Mouse (Mus musculus): ENCODE results near the gene Rhobtb1. TPM values are rescaled to one million over a fixed set of nuclear protein-coding genes. Genes with fewer than 3 reads are reported as not detected.

Rhobtb1 gene
- polyA plus RNA-seq, 1 experiment: 4.6 TPM

DNA sequence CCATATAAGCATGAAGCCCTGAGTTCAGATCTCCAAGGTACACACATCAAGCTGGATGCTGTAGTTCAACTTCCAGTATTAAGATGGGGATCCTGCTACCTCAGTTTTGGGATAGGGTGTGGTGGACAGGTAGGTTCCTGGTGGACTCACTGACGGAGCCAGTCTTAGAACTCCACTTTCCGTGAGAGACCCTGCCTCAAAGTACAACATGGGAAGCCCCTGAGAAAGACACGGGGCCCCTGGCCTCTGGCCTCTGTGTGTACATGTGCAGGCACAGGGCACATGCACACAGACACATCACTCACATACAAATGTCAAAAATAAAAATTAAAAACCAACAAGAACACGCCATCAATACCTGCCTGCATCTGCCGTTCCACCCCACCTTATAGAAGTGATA, 74.2 kb downstream of the Rhobtb1 start:
- Histone ChIP-seq H3K27ac (ENCODE audit: insufficient read depth, low read length) (no peak overlapping the region), H3K4me1 (ENCODE audit: control insufficient read depth, insufficient read depth, low read length) (peaks cover 2% of the 10 kb centered on the region; the same call in 1 of the 2 replicates), H3K4me3 (ENCODE audit: insufficient read depth, low read length) (no peak overlapping the region)
- no peak for TF ChIP-seq CTCF (IDR thresholded peaks at IDR 0.05; ENCODE audit: extremely low read depth, insufficient read depth, low read length)
- no peak for TF ChIP-seq POLR2A (IDR thresholded peaks at IDR 0.05; ENCODE audit: extremely low read depth, insufficient read depth, low read length)

DNA sequence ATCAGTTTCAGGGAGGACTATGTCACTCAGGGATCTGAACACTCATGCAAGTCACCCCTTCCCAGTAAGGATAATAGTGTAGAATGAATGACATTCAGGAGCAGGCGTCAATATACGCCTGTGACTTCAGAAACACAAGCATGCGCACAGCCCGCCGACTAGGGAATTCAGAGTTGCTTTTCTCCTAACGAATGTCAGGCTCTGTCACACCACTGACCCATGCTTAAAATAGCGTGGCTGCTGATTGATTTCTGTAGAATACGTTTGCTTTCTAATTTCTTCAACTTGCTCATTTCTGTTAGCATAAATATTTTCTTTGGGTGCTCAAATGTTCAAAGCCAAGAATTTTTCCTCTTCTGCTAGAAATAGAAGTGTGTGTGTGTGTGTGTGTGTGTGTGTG, 74.7 kb downstream of the Rhobtb1 start:
- Histone ChIP-seq H3K4me3 (ENCODE audit: insufficient read depth, low read length) (no peak overlapping the region), H3K4me1 (ENCODE audit: control insufficient read depth, insufficient read depth, low read length) (peaks cover 2% of the 10 kb centered on the region; the same call in 1 of the 2 replicates), H3K27ac (ENCODE audit: insufficient read depth, low read length) (no peak overlapping the region)
- TF ChIP-seq POLR2A (IDR thresholded peaks at IDR 0.05; ENCODE audit: extremely low read depth, insufficient read depth, low read length) (no peak), CTCF (IDR thresholded peaks at IDR 0.05; ENCODE audit: extremely low read depth, insufficient read depth, low read length) (no peak)

DNA sequence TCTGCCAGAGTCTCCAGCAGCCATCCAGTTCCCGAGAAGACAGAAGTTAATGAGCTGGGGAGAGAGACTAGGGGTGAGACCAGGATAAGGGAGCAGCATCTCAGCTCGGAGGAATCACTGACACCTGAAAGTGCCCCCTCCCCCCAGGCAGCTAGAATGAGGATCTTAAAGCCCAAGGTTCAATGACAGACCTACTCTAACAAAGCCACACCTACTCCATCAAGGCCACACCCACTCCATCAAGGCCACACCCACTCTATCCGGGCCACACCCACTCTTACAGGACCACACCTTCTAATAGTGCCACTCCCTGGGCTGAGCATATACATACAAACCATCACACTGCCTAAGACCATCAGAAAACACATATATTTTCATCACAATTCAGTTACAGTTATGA, 86.0 kb downstream of the Rhobtb1 start:
- TF ChIP-seq POLR2A (IDR thresholded peaks at IDR 0.05; ENCODE audit: extremely low read depth, insufficient read depth, low read length): no peak
- TF ChIP-seq CTCF (IDR thresholded peaks at IDR 0.05; ENCODE audit: extremely low read depth, insufficient read depth, low read length): no peak
- Histone ChIP-seq H3K27ac (ENCODE audit: insufficient read depth, low read length) (no peak overlapping the region), H3K4me1 (ENCODE audit: control insufficient read depth, insufficient read depth, low read length) (peaks cover 2% of the 10 kb centered on the region), H3K4me3 (ENCODE audit: insufficient read depth, low read length) (no peak overlapping the region)

DNA sequence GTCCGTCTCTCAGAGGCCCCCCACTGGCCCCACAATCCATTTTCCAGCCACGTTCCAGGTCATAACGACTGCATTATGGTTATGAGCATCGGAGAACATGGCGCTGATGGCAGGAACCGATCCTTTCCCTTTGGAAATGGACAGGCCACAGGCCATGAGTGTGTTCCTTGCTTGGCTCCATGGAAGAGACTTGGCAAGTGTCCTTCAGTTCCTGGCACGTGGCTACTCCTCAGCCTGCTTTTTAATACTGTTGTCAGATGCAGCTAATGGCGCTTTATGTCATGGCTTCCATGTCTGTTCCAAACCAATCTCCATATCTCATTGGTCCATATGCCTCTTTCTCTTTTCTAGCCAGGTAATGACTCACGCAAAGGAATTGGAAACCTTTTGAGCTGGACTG, 86.5 kb downstream of the Rhobtb1 start:
- Histone ChIP-seq H3K27ac (ENCODE audit: insufficient read depth, low read length) (no peak overlapping the region), H3K4me1 (ENCODE audit: control insufficient read depth, insufficient read depth, low read length) (peaks cover 2% of the 10 kb centered on the region), H3K4me3 (ENCODE audit: insufficient read depth, low read length) (no peak overlapping the region)
- no peak for TF ChIP-seq POLR2A (IDR thresholded peaks at IDR 0.05; ENCODE audit: extremely low read depth, insufficient read depth, low read length)
- TF ChIP-seq CTCF (IDR thresholded peaks at IDR 0.05; ENCODE audit: extremely low read depth, insufficient read depth, low read length): no peak

DNA sequence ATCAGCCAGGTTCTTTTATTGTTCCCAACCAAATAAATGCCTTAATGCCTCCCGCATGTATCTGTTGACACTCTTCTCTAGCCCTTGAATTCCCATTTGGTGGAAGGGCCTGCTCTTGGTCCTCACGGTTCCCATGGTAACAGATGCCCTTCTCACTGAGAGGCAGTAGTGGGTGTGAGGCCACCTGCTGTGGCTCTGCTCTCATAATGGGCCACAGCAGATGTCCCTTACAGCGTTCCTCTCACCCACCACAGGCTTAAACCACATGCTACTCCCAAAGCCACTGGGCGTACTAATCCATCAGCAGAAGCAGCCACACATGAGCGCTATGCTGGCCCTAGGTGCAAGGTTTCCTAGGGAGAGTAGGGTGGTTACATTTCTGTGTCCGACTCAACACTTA, 87.1 kb downstream of the Rhobtb1 start:
- no peak overlapping the region for H3K4me3 ChIP-seq (ENCODE audit: insufficient read depth, low read length)
- H3K4me1 ChIP-seq (ENCODE audit: control insufficient read depth, insufficient read depth, low read length): peaks cover 2% of the 10 kb centered on the region
- no peak for TF ChIP-seq CTCF (IDR thresholded peaks at IDR 0.05; ENCODE audit: extremely low read depth, insufficient read depth, low read length)
- H3K27ac ChIP-seq (ENCODE audit: insufficient read depth, low read length): no peak overlapping the region

DNA sequence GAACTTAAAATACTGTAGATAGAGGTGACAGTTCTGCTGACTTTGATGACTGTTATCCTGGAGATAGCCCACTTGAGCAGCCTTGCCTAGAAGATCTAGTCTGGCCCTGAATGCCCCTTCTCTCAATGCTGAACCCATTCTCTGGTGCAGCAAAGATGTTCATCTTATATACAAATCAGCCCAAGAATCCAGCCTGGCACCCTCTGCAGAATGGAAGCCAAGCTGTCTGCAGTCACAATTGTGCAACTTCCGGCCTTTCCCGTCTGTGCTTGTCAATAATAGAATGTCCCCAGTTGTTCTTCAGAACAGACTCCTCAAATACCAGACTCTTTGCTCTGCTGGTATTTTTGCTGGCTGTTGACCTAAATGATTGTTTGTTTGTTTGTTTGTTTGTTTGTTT, 89.3 kb downstream of the Rhobtb1 start:
- no peak overlapping the region for H3K27ac ChIP-seq (ENCODE audit: insufficient read depth, low read length)
- H3K4me1 ChIP-seq (ENCODE audit: control insufficient read depth, insufficient read depth, low read length): peaks cover 2% of the 10 kb centered on the region
- TF ChIP-seq POLR2A (IDR thresholded peaks at IDR 0.05; ENCODE audit: extremely low read depth, insufficient read depth, low read length) (no peak), CTCF (IDR thresholded peaks at IDR 0.05; ENCODE audit: extremely low read depth, insufficient read depth, low read length) (no peak)
- H3K4me3 ChIP-seq (ENCODE audit: insufficient read depth, low read length): no peak overlapping the region

DNA sequence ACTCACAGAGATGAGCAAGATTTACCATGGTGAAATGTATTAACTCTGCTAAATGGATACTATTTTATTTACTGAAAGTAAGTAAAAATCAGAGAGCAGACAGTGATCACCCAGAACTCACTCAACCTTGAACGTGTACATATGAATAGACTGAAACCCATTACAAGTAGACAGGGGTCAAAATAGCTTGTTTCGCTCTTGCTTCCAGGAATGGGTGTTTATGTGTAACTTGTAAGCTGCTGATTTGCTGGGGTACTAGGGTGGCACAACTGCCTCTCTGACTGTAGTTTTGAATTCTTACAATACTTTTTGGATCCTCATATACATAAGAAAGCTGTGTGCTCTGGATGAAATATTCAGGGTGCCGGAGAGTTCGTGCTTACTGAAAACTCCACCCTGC, 93.9 kb downstream of the Rhobtb1 start:
- Histone ChIP-seq H3K4me3 (ENCODE audit: insufficient read depth, low read length) (no peak overlapping the region), H3K4me1 (ENCODE audit: control insufficient read depth, insufficient read depth, low read length) (no peaks in the 10 kb centered on the region; the same call in 1 of the 2 replicates), H3K27ac (ENCODE audit: insufficient read depth, low read length) (no peak overlapping the region)
- TF ChIP-seq POLR2A (IDR thresholded peaks at IDR 0.05; ENCODE audit: extremely low read depth, insufficient read depth, low read length) (no peak), CTCF (IDR thresholded peaks at IDR 0.05; ENCODE audit: extremely low read depth, insufficient read depth, low read length) (no peak)

DNA sequence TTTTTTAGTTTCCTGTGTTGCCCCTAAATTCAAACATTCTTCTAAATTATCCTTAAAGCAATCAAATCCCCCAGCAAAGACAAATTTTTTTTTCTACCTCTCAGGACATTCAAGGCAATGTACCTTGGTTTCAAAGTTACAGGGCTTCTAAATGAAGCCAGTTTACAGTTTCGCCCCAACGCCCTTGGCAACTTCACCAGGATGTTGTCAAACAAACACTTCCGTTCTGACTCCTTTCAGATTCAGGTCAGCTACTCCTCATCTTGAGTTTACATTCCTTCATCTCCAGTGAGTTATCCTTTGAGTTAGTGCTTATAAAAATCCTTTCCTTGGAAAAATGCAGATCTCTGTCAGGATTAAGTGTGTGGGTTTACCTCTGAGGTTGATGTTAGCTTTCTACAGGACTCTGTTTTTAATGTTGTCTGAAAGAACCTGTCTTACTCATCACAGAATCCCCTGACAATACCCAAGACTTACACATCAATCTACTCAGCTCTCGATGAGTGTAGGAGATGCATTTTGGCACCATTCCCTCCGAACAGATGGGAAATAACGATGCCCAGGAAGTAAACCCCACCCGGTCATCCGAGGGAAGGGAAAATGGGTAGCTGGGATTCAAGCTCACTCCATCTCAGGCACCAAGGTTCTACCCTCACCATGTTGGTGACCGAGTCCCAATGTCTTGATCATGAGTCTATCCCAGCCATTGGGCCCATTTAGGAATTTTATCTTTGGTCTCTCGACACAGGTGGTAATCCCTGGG, 94.9 kb downstream of the Rhobtb1 start:
- TF ChIP-seq CTCF (IDR thresholded peaks at IDR 0.05; ENCODE audit: extremely low read depth, insufficient read depth, low read length) (no peak), POLR2A (IDR thresholded peaks at IDR 0.05; ENCODE audit: extremely low read depth, insufficient read depth, low read length) (no peak)
- Histone ChIP-seq H3K4me1 (ENCODE audit: control insufficient read depth, insufficient read depth, low read length) (no peaks in the 10 kb centered on the region; the same call in 1 of the 2 replicates), H3K27ac (ENCODE audit: insufficient read depth, low read length) (no peak overlapping the region)

DNA sequence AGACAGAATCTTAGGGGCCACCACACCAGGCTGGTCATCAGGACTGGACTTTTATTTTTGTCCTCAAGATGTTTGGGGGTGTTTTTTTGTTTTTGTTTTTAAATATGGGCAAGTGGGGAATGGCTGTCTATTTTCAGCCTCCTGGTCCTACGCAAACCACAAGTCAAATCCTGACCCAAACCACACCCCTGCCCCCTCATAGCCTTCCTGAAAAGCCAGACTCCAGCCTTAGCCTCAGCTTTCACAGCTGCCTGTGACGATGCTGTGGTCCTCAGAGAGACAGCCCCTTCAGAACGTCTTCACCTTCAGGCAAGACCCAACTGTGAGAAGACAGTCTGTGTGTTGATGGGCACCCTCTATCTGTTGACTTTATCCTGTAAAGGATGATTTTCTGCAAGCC, 95.5 kb downstream of the Rhobtb1 start:
- H3K4me3 ChIP-seq (ENCODE audit: insufficient read depth, low read length): no peak overlapping the region
- H3K27ac ChIP-seq (ENCODE audit: insufficient read depth, low read length): no peak overlapping the region
- H3K4me1 ChIP-seq (ENCODE audit: control insufficient read depth, insufficient read depth, low read length): no peaks in the 10 kb centered on the region; the same call in 1 of the 2 replicates
- TF ChIP-seq POLR2A (IDR thresholded peaks at IDR 0.05; ENCODE audit: extremely low read depth, insufficient read depth, low read length): no peak

More for the DNA sequence above, 94.9 kb downstream of the Rhobtb1 start:
- H3K4me3 ChIP-seq (ENCODE audit: insufficient read depth, low read length): no peak overlapping the region

DNA sequence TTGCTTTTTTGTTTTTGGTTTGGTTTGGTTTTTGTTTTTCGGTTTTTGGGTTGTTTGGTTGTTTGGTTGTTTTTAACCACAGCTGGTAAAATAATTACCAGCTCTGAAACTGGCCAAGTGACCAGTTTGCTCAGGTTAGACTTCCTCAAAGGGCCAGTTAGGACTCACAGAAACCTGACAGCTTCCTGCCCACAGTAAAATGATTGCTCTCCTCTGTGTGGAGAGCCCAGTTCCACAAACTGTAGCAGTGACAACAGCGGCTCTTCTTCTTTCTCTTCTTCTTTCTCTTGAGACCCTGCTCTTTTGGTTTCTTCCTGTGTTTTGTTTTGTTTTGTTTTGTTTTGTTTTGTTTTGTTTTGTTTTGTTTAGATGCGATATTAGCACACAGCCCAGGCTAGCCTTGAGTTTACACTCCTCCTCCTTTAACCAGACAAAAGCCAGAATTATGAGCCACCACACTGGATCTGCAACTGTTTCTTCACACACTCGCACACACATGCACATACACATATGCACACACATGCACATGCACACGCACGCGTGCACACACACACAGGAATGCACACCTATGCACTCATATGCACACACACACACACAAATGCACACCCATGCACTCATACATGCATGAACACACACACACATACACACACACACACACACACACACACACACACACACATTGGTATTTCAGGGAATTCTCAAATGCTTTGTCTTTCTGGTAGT, 96.2 kb downstream of the Rhobtb1 start:
- Histone ChIP-seq H3K27ac (ENCODE audit: insufficient read depth, low read length) (0 out of 2 replicates have a peak overlapping the region, but pooled peaks have one; percentile 6), H3K4me1 (ENCODE audit: control insufficient read depth, insufficient read depth, low read length) (no peaks in the 10 kb centered on the region; the same call in 1 of the 2 replicates), H3K4me3 (ENCODE audit: insufficient read depth, low read length) (no peak overlapping the region)
- TF ChIP-seq CTCF (IDR thresholded peaks at IDR 0.05; ENCODE audit: extremely low read depth, insufficient read depth, low read length): no peak
- no peak for TF ChIP-seq POLR2A (IDR thresholded peaks at IDR 0.05; ENCODE audit: extremely low read depth, insufficient read depth, low read length)

Data from cortical plate, adult 2 months (tissue).